Mouse (Mus musculus): ENCODE measurements at regions not wholly inside any gene's neighbourhood (a gene's known extent, or its start where the extent isn't known, plus 50 kb on each side); places are given as distances from the start of the nearest gene placed in this dataset.
A peak's percentile ranks its signal among the peaks of the same experiment; 100 is the strongest.

- peak; percentile 39 for DNase-seq
Measured at GRCm38 (mm10) chr10:98584776-98585175, 329.4 kb upstream of the Atp2b1 start.

GRCm38 (mm10) chr10:98589726-98590125 lies 324.5 kb upstream of the Atp2b1 start:
- no peak for DNase-seq

- DNase-seq, result no peak
Measured at GRCm38 (mm10) chr10:98592154-98592553, 322.1 kb upstream of the Atp2b1 start.

GRCm38 (mm10) chr10:98593910-98594309 lies 320.3 kb upstream of the Atp2b1 start:
- DNase-seq, result no peak

- no peak for DNase-seq
Measured at GRCm38 (mm10) chr10:98608221-98608941, 305.8 kb upstream of the Atp2b1 start.

GRCm38 (mm10) chr10:98610708-98611107 lies 303.5 kb upstream of the Atp2b1 start:
- no peak for DNase-seq

- DNase-seq, result peak; percentile 93
Measured at GRCm38 (mm10) chr10:98611707-98612360, 302.4 kb upstream of the Atp2b1 start.

- peak; percentile 98 for DNase-seq
Measured at GRCm38 (mm10) chr10:98618736-98619525, 295.3 kb upstream of the Atp2b1 start.

- no peak for DNase-seq
Measured at GRCm38 (mm10) chr10:98624103-98624502, 290.1 kb upstream of the Atp2b1 start.

GRCm38 (mm10) chr10:98624681-98625321 lies 289.4 kb upstream of the Atp2b1 start:
- DNase-seq, result no peak

GRCm38 (mm10) chr10:98628191-98628590 lies 286.0 kb upstream of the Atp2b1 start:
- DNase-seq, result no peak

GRCm38 (mm10) chr10:98629248-98629647 lies 285.0 kb upstream of the Atp2b1 start:
- no peak for DNase-seq

GRCm38 (mm10) chr10:98637759-98638611 lies 276.2 kb upstream of the Atp2b1 start:
- no peak for DNase-seq

GRCm38 (mm10) chr10:98645681-98646122 lies 268.5 kb upstream of the Atp2b1 start:
- no peak for DNase-seq

GRCm38 (mm10) chr10:98646311-98646999 lies 267.8 kb upstream of the Atp2b1 start:
- no peak for DNase-seq

GRCm38 (mm10) chr10:98648710-98649245 lies 265.4 kb upstream of the Atp2b1 start:
- no peak for DNase-seq

- DNase-seq, result peak; percentile 35
Measured at GRCm38 (mm10) chr10:98650533-98650932, 263.7 kb upstream of the Atp2b1 start.

GRCm38 (mm10) chr10:98651127-98651526 lies 263.1 kb upstream of the Atp2b1 start:
- DNase-seq, result no peak

GRCm38 (mm10) chr10:98651599-98651998 lies 262.6 kb upstream of the Atp2b1 start:
- DNase-seq, result no peak

GRCm38 (mm10) chr10:98652084-98652483 lies 262.1 kb upstream of the Atp2b1 start:
- peak; percentile 13 for DNase-seq

- peak; percentile 96 for DNase-seq
Measured at GRCm38 (mm10) chr10:98660747-98661146, 253.5 kb upstream of the Atp2b1 start.
